Mouse (Mus musculus) c-Kit-positive CD71-negative TER-119-negative erythroid progenitor cells, embryonic 14.5 days (primary cell): ENCODE data around the gene Sec16b.

Source experiments
- DNase-seq: peaks from one replicate; pipeline ENCODE4 v3.0.0-alpha.2; 2013; ENCODE audit warnings: low read depth

Sec16b gene

DNA sequence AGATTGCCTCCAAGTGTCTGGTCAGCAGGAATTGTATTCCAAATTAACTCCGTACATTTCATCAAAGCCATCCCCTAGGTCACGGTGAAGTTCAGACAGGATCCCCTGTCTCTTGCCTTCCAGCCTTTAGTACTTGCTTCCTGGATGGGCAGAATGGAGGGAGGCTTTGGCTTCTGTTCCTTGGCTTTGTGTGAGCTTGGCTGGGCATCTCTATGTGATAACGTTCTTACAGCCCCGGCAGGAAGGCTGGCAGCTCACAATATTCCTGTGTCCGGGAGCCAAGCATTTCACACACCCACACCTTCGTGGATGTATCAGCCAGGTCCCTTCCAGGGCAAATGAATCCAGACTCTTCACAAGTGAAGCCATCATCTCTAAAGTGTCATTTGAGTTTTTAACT is 53.5 kb downstream of the Sec16b start:
- DNase-seq, result no peak

DNA sequence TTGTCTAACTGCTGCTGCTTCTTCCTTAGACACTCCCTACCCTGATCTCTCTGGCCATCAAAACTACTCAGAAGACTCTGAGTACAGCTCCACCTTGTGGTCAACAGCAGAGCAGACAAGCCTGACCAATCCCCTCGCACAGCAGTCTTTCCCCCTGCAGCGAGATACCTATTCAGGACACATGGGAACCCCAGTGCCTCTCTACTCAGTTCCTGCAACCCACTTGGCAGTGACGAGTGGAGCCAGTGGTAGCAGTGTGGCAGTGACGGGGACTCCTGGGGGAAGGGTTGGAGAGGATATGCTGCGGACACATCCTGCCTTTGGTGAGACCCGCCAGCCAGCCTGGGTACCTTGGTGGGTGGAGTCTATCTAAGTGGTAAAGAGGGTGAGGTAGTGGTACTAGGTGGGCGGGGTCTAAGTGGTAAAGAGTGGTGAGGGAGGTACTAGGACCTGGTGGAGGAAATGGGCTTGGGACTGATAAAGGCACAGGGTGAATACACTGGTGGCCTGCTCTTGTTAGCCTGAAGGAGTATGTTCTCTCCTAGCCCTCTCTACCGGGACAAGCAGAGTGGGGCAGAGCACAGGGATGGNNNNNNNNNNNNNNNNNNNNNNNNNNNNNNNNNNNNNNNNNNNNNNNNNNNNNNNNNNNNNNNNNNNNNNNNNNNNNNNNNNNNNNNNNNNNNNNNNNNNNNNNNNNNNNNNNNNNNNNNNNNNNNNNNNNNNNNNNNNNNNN is 54.3 kb downstream of the Sec16b start:
- DNase-seq, result no peak

DNA sequence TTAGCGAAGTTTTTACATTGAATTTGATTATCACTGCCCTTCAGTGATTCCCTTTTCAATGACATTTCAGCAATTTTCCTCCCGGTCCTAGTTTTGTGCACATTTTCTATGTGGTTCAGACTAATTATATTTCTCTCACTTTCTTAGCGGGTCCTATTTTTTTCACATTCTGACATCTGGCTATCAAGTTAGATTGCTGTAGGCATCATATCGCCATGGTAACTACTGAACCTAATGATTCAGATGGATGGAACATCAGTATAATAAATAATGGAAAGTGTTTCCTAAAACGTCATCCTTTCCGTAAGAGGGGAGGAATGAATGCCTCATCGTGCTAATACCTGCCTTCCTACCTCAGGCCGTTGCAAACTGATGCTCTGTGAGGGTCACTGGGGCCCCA is 61.3 kb downstream of the Sec16b start:
- DNase-seq, result no peak

- no peak for DNase-seq
Measured at GRCm38 (mm10) chr1:157569263-157570090, 62.9 kb downstream of the Sec16b start.

GRCm38 (mm10) chr1:157575316-157575715 is 68.8 kb downstream of the Sec16b start:
- no peak for DNase-seq

DNA sequence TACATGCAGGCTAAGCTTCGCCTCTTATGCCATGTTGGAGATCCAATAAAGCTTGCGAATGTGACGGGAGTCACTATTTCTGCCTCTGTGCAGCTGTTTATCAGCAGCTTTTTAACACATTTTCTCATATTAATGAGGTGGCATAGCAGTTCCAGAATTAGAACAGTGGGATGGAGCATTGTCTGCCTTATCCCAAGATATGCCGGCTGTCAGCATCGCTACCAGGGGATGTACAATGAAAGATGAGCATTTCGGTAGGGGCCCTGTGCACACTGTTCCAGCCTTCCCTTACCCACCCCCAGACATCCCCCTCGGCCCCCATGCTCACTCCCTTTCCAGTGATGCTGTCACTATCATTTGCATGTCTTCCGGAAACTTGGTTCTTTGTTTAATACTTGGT is 71.8 kb downstream of the Sec16b start:
- DNase-seq, result no peak

- DNase-seq, result no peak
Measured at GRCm38 (mm10) chr1:157586556-157586955, 80.0 kb downstream of the Sec16b start.

DNA sequence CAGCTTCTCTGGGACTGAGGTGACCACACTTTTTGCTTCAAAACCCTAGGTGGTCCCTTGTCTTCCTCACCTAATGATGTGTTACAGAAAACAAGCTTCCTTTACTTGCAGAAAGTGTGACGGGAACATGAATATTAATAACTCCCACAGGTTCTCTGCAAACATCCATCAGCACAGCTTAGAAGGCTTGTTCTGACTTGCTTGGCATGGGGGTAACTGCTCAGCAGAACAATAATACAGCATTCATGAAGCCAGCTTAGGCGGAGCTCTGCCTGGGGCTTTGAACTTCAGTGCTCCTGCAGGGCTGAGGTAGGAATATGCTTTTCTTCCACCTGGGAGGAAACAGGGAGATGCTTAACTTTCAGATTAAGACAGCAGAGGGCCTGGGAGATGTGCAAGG is 85.5 kb downstream of the Sec16b start:
- DNase-seq, result no peak

- no peak for DNase-seq
Measured at GRCm38 (mm10) chr1:157594561-157594960, 88.0 kb downstream of the Sec16b start.

- no peak for DNase-seq
Measured at GRCm38 (mm10) chr1:157595165-157595564, 88.6 kb downstream of the Sec16b start.

- DNase-seq, result no peak
Measured at GRCm38 (mm10) chr1:157604513-157604912, 98.0 kb downstream of the Sec16b start.
